Comparison of ENCODE assay signal across 28 mouse cellular contexts in the genomic region with DNA sequence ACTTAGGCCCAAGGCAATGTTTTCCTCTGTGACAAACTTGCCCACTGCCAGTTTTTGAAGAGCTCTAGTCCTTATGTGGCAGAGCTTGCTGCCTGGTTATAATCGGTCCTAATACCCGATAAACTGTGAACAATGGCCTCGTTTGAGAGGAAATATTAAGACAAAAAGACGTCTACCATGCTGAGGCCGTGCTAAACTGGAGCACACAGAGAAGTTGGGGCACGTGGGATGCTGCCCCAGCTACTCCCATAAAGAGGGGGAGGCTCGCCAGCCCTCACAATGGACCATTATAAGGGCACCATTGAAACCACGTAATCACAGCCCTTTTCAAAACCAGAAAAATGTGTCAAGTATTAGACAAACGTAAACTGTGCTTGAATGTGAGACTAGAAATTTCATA.
DNase-seq lines count a peak whose midpoint lies in the region; TF ChIP-seq lines count a peak whose summit lies in the region.
"Had no signal": no experiment of that assay in that cellular context is flagged by ENCODE, and none has a peak within 500 bp of the region (broad histone marks: within the 10 kb centered on the region; RNA-seq: fewer than 3 reads in every experiment).

No protein-coding gene starts in this region.

- H3K27ac ChIP-seq in gastrocnemius, adult 2 months = no peak overlapping the region
- H3K27ac ChIP-seq: heart, adult 2 months; hindbrain, embryonic 13.5 days; kidney, postnatal 0 days; liver, embryonic 14.5 days; lung, embryonic 15.5 days; midbrain, embryonic 13.5 days had no signal

- no peak for TF ChIP-seq CTCF in gastrocnemius, adult 2 months (IDR thresholded peaks at IDR 0.05)

- intact Hi-C loops in gastrocnemius, adult 2 months (cut with DNase I) = loop anchor here (2.0 kb wide), 1 partner anchor 55 kb away; no protein-coding TSS in a partner anchor

- DNase-seq in layer of hippocampus, adult 9-11 months = peak; percentile 12
- DNase-seq in layer of hippocampus, postnatal 10 days (ENCODE audit: low spot score in 2 of 2) = no peak
- DNase-seq in Muller cell, postnatal 12 days (ENCODE audit: inconsistent ontology term) = peak; percentile 67
- DNase-seq in brain, adult 2 months (ENCODE audit: low read depth, low spot score) = peak; percentile 62
- peak; percentile 30 for DNase-seq in retina, embryonic 14.5 days (ENCODE audit: low spot score)
- DNase-seq in adrenal gland, adult (ENCODE audit: inconsistent age in 2 of 2, low spot score in 1 of 2) = no peak
- DNase-seq in gastrocnemius, adult 2 months = no peak
- DNase-seq: adrenal gland, postnatal 10 days; B cell, adult 2 months; cerebellum, adult 11-12 months; cerebellum, adult 9-11 months; heart, adult 2 months; heart, postnatal 4 days; kidney, adult 8-10 months; kidney, postnatal 4 days; liver; lung, postnatal 4 days; right cerebral cortex, adult 18-20 months; spleen, adult 18-20 months; thymus, adult 2 months; thymus, postnatal 36 days had no signal

- no peak overlapping the region for H3K4me3 ChIP-seq in gastrocnemius, adult 2 months
- H3K4me3 ChIP-seq: heart, adult 2 months; heart, embryonic 12.5 days; hindbrain, embryonic 13.5 days; lung, embryonic 15.5 days; megakaryocyte, embryonic 14.5 days; midbrain, embryonic 13.5 days had no signal

Comparison
In these comparisons a context has a peak if more than half of its experiments do, and no peak if none do; other contexts are left out.
1. DNase-seq: peak in layer of hippocampus, adult 9-11 months (single experiment), Muller cell, postnatal 12 days (single experiment), brain, adult 2 months (single experiment) and retina, embryonic 14.5 days (single experiment); none in layer of hippocampus, postnatal 10 days (0 of 2), adrenal gland, adult (0 of 2) and gastrocnemius, adult 2 months (single experiment).